Mouse (Mus musculus): ENCODE results near the gene Card10.

The Card10 gene

DNA sequence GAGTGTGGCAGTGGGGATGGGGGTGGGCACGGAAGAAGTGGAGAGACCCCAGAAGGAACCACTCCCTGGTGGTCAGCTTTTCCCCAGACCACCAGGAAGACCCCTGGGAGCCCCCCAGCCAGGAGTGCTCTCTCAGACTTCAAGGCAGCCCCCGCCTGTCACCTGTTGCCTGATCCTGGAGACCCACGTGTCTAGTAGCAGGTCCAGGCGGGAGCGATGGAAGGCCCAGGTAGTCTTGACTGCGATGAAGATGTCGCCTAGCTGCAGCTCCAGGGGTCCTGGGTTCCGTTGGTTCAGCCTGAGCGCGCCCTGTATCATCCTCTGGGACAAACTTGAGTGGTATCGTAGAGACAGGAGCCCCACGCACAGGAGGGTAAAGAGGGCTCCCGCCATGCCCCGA, 30.0 kb downstream of the Card10 start:
- DNase-seq (ENCODE audit: low spot score): no peak

DNA sequence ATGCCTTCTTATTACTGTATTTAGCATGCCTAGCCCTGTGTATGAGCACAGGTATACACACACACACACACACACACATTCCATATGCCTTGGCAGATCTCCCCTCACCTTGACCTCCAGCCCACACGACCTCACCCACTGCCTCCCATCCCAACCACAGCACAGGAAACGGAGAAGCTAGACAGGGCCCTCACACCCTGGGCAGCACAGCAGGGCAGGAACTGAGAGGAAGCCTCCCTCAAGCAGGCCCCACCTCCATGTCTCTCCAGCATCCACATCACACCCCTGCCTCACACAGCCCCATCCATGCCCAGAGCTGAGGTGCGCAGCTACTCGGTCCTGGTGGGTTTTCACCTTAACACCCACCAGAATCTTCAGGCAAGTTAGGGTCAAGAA, 30.5 kb downstream of the Card10 start:
- DNase-seq (ENCODE audit: low spot score): no peak

DNA sequence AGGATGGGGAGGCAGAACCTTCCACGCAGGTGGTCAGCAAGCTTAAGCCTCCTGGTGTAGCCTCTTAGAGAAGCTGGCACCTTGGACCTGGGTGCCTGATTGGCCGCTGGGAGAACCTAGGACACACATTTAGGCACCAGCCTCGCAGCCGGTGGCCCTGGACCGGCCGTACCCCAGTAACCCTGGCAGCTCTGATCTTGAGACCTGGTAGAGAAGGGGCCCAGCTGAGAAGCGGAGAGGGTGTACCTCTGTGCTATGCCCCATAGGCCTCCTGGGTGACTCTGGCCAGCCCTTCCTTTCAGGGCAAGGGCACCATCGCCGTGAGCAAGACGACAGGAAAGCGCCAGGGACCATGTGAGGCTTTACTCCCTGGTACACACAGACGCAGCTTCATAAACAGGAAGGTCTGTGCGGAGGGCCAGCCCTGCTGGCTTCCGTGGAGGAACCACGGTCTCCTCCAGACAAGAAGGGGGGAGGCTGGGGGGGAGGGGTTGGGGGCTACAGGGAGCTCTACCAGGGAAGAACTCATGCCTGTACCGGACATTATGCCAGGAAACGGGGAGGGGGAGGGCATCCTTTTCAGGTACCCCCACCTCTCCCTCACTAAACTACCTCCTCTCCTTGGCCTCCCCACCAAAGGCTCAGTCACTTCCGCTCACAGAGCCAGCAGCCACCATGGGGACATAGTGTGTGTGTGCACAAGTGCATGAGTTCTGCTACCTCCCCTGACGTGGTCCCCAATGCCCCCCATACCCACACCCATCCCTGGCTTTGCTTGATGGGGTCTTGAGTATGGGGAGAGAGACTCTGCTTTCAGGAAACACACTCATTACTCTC, 31.1 kb downstream of the Card10 start:
- DNase-seq (ENCODE audit: low spot score): no peak

DNA sequence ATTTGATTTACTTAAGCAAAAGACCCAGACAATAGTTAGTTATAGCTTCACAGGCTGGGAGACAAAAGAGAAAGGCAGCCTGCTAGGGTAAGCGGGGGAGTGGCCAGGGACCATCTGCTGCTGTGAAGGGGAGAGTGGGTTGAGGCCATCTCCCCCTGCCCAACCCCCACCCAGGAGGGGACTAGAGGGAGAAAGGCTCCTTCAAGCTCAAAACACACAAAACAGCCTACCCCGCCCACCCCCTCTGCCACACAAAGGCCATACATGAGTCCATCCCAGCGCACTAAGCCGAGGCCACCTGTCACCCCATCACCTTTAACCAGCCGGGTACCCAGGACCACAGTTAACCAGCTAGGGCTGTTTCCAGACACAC, 31.9 kb downstream of the Card10 start:
- DNase-seq (ENCODE audit: low spot score): no peak

DNA sequence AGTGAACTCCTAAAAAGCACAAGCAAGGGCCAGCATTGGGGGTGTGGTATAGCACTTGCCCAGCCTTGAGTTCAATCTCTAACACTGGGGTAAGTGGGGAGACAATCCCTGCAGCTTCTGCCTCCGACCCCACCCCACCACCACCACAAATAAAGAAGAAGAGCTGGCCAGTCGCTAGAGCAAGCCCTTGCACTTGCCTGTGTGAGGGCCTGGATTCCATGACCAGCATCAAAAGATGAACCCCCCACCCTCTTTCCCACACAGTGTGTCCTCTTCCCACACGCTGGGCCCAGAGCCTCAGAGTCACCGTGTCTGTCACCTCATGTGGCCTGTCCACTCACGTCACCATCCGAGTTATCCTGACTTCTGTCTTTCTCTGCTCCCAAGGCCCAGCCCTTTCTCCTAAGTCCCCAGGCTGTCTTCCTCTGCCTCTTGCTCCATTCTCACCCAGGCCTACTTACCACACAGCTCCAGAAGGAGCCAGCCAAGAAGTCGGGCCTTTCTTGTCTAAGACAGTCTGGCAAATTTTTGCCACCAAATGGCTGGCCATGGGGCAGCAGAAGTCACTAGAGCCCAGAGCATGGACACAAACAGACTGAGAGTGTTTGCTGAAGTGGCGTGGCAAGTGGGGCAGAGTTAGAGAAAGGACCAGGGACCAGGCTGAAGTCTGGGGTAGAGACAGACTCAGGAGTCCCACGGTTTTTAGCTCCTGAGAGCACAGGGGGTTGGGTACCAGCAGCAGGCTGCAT, 32.4 kb downstream of the Card10 start:
- DNase-seq (ENCODE audit: low spot score): no peak

DNA sequence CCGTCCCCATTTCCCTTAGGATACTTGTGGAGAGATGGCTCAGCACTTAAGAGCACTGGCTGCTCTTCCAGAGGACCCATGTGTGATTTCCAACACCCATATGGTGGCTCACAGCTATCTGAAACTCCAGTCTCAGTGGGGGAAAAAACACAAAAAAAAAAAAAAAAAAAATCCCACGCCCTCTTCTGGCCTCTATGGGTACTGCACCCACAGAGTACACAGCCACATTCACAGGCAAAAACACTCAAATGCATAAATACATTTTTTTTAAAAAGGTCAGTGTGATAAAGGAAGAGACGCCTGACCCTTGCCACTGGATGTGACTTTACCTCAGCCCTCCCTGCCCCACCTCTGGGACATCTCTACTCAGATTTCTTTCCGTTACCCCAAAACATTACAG, 33.8 kb downstream of the Card10 start:
- DNase-seq (ENCODE audit: low spot score): no peak

DNA sequence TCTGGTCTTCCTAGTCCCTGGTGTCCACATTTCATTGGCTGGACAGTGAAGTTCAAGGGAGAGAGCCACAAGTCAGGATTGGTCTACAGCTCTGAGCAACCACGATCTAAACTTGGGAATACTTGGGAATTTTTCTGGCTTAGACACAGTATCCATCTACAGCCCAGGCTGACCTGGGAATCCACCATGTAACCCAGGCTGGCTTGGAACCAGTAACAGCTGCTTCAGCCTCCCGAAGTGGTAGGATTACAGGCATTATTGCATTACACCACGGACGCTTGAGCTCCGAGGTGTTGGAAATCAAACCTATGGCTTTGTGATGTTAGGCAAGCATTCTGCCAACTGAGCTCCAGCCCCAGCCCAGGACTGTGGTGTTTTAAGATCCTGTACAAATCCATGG, 39.1 kb downstream of the Card10 start:
- DNase-seq (ENCODE audit: low spot score): no peak

DNA sequence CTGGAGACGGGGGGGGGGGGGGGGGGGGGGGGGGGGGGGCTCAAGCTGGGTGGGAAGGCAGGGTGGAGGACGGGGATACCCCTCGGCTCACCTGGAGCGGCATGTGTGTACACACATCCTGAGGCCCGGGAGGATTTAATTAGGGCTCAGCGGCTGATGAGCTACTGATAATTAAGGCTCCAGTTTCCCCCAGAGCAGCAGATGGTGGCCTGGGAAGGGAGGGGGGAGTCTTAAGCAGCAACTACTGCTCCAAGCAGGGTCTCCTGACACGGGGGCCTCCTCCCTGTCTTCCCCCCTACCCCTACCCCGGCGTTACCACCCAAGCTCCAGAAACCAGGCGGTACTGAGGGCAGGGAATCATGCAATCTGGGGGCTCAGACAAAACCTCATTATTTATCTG, 39.6 kb downstream of the Card10 start:
- DNase-seq (ENCODE audit: low spot score): no peak

DNA sequence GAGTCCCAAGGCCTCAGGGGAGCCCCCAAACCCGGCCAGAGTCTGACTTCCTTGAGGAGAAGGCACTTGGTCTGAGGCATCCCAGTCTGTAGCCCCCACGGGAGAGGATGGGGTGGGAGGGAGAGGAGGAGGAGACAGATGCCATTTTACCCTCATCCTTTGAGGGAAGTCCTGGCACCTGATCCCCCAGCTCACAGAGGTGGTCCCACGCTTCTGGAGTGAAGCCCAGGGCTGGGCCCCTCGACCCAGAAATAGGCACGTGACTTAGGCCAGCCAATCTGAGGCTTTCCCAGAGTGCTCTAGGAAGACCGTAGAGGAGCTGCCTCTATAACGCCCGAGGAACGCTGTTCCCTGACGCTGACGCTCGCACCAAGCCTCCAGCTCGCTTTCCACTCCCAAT, 41.7 kb downstream of the Card10 start:
- DNase-seq (ENCODE audit: low spot score): no peak

DNA sequence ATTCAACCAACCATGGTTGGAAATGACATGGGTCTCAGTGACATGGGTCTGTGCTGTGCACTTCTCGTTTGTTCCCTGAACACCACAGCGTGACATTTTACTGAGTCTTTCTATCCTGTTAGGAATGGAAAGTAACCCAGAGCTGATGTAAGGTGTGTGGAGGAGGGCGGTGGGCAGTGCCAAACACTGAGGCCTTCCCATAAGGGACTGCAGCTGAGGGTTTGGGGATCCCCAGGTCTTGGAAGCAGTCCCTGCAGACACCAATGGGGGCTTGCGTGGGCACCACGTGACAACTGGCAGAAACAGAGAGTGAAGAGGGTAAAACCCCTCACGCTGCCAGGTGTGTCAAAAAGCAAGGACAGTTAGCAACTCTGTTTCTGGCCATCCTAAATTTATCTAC, 44.7 kb downstream of the Card10 start:
- no peak for DNase-seq (ENCODE audit: low spot score)

DNA sequence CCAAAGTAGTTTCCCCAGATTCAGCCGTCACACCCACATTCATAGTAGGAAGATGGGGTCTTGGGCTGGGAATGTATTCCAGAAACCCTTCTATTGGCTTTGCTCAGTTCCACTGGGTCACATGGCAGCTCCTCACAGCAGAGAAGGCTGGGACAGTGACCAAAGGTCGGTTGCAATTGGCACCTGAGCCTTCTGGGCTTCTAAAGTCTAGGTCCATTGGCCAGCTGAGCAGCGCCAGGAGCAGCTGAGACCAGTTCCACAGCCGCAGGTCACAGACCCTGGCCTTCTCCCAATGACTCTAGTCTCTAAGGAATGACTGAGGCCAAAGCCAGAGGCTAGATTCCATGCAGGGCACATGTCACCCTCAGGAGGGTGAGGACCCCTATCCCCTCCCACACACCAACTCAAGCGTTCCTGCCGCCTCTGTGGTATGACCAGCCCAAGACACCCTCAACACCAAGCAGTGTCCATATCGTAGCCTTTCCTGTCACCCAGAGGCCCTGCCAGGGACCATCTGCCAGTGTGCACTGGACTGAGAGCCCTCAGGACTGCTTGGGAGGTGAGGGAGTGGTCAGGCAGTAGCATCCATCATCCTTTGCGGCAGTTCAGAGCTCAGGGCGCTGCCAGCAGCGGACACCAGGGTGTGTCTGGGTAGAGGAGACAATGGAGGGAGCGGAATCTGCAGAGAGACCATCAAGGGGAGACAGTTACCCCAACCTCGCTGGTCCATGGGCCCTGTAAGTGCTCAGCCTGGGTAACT, 46.7 kb downstream of the Card10 start:
- DNase-seq (ENCODE audit: low spot score): no peak

DNA sequence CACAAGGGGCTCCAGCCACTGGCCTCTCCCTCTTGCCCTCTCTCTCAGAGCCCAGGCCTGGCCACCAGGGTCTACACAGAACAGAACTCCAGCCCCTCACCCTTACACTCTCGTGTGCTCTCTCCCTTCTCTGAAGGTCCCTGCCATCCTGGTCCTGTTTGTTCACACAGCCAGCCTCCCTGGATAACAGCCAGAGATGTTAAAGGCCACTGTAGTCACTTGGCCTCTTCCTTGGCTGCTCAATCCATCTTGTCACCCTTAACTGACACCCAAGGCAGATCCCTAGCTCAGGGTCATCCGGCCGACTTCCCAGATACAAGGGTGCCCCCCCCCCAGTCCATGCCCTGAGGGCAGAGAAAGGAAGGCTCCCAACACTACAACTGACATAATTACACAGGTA, 47.6 kb downstream of the Card10 start:
- DNase-seq (ENCODE audit: low spot score): no peak

DNA sequence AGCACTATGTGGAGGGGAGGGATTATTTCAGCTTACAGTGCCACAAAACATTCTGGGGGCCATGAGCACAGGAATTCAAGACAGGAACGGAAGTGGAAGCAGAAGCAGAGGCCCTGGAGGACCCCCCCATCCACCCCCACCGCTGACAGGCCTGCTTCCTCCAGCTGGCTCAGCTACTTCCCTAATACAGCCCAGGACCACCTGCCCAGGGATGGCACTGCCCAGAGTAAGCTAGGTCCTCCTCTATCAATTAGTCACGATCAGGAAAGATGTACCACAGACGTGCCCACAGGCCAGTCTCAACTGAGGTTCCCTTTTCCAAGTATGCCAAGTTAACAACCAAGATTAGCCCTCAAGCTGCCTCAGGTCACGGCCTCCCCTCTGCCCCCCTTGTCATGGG, 48.7 kb downstream of the Card10 start:
- DNase-seq (ENCODE audit: low spot score): no peak

DNA sequence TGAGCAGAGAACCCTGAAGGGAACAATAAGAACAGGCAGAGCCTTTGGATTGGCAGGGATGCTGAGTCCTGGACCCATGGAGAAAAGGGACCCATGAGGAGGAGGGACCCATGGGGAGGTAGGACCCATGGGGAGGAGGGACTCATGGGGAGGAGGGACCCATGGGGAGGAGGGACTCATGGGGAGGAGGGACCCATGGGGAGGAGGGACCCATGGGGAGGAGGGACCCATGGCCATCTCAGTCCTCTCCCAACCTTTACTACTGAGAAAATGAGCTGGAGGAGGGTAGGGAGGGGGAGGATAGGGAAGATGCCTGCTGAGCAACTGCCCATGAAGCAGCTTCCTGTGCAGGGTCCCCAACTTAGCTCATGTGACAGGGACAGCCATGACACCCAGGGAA, 49.9 kb downstream of the Card10 start:
- no peak for DNase-seq (ENCODE audit: low spot score)

DNA sequence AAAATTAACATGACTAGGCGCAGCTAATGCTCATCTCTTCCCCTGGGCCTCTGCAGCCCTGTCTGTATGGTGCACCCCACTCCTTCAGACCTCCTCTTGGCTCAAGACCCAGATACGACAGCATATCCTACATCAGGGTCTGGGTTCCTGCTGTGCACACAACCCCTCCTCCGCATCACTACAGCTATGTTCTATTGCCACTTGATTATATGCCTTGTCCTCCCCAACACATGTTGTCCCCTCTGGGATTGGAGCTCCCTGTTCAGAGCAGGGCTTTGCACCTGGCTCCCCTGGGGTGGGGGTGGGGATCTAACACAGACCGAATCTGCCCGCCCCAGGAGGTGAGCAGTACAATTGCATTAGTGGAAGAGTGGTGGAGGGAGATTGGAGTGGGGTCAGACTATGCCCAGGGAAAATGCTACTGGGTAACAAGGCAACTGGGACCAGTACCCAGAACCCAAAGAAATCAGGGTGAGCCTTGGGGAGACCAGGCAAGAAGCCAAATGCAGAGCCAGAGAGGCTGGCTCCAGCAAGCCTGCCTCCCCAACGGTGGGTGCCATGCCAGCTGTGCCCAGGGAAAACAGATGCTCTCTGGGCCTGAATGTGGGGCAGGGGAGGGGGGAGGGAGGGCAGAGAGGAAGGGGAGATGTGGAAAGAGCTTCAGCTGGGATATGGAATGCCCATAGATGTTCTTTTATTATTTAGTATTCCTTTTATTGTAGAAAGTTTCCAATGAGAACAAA, 52.1 kb downstream of the Card10 start:
- no peak for DNase-seq (ENCODE audit: low spot score)

DNA sequence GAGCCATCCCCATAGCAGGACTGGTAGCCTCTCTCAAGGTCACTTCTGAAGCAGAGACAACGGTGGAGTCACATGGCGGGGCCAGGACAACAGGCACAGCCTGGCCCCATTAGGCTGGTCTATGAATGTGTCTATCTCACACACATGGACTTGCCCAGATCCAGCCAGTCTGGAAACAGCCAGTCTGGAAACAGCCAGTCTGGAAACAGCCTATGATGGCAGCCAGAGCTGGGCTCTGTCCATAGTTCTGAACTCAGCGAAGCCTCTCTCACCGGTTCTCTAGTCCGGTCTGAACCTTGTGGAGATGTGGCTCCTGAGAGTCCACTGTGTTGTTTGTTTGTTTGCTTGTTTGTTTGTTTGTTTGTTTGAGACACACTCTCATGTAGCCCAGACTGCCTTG, 53.0 kb downstream of the Card10 start:
- no peak for DNase-seq (ENCODE audit: low spot score)

DNA sequence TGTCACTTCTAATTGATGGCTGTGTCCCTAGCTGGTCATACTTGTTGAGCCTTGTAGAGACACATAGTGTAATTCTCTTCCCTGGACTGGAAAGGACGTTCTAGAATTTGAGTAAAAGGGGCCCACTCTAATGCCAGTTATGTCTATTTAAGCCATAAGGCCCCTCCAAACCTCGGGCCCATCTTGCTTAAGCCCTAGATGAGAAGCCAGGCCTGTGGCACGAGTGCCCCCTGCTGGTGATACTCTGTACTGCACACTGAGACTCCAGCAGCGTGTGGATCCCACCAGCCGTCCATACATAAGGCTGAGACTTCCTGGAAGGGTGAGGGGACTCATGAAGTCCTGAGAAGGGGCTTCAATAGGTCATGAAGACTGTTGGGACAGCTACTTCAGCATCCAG, 58.6 kb downstream of the Card10 start:
- DNase-seq (ENCODE audit: low spot score): peak; percentile 93

DNA sequence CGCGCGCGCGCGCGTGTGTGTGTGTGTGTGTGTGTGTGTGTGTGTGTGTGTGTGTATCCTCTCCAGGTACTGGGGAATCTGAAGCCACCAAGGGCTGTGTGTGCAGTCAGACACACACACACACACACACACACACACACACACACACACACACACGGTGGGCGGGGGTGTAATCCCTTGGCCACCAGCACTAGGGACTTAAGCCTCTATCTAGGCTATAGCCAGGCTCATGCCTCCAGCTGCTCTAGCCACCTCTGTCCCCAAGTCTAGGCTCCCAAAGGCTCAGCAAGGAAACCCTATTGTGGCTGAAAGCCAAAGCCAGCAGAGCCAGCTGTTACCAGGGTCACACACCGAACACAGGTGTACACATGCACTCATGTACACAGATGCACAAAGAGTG, 60.0 kb downstream of the Card10 start:
- DNase-seq (ENCODE audit: low spot score): no peak

DNA sequence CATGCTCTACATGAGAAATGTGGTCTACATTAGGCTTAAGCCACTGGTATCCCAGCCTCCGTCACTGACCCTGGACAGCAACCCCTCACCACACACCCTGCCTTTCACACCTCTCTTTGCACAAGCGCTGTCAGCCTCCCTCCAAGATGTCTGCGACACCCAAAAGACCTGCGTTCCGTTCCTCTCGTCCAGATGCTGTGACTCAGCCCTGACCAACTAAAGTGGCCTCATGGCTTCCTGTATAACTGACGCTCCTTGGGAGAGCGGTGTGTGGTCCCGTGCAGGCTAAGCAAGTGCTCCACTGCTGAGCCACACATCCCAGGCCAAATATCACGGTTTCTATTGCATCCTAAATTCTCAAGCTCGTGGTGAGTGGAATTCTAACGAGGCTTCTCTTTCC, 62.2 kb downstream of the Card10 start:
- DNase-seq (ENCODE audit: low spot score): no peak

DNA sequence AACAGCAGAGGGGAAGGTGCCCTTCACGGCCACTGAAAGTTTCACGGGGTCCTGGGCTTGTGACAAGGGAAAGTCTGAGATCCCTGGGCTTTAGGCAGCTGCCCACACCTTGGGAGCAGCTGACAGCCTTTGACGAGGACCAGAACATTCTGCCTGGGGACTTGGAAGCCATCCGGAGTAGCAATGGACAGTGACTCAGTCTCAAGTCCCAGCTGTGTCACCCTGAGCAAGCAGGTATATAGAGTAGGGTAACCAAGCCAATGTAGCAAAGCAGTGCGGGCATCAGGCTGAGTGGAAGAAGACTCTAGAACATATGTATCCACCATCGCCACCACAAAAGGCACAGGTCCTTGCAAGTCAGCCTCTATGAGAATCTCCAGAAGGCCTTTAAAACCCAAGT, 65.7 kb downstream of the Card10 start:
- DNase-seq (ENCODE audit: low spot score): no peak

DNA sequence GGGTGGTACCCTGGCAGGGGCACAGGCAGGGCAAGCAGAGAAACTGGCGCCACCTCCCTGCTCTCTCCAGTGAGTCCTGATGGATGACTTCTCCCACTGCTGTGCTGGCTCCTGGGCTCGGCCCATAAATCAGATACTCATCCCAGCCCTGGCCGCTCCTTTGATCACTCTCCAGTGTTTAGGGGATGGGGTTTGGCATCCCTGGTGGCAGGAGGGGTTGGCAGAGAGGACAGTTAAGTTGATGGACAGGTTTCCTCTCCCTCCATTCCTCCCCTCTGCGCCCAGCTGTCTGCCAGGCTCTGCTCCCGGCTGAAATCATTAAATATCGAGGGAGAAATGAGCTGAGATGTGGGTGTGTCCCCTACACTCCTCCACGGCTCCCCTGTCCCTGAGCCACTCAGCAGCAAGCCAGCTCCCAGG, 66.2 kb downstream of the Card10 start:
- DNase-seq (ENCODE audit: low spot score): no peak

DNA sequence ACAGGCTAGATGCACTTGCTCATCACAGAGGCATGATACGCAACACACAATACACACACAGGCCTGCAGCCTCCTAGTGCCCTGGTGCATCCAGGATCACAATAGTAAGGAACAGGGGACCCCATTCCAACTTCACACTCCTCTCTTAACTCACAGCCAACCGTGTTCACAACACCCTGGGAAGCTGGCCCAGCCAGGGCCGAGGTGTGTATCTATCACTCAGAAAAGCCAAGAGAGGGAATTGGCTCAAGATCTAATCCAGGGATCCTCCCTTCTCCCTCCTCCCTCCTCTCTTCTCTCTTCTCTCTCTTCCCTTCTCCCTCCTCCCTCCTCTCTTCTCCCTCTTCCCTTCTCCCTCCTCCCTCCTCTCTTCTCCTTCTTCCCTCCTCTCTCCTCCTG, 66.7 kb downstream of the Card10 start:
- no peak for DNase-seq (ENCODE audit: low spot score)

Measured in testis, postnatal 10 days (tissue).